12 mouse cellular contexts compared by ENCODE assay signal in genomic region chr2:93286742-93287141, GRCm38 (mm10). TPM values are rescaled to one million over a fixed set of nuclear protein-coding genes. Genes with fewer than 3 reads are reported as not detected.
A peak's percentile ranks its signal among the peaks of the same experiment; 100 is the strongest.
DNase-seq lines count a peak whose midpoint lies in the region; ATAC-seq and TF ChIP-seq lines count a peak whose summit lies in the region.
"Had no signal": no experiment of that assay in that cellular context is flagged by ENCODE, and none has a peak within 500 bp of the region (broad histone marks: within the 10 kb centered on the region; RNA-seq: fewer than 3 reads in every experiment).

No protein-coding gene starts in this region.

- peak; percentile 55 for DNase-seq in brain, embryonic 14.5 days (ENCODE audit: low read depth)
- no peak for DNase-seq in forebrain, embryonic 11.5 days (ENCODE audit: low spot score)
- DNase-seq in layer of hippocampus, postnatal 36 days = no peak
- DNase-seq in liver = no peak
- DNase-seq in cerebellum, adult 18-20 months = no peak
- DNase-seq: adrenal gland, postnatal 14 days had no signal

- ATAC-seq in forebrain, embryonic 11.5 days (replicated peaks; ENCODE audit: low FRiP score) = no peak
- no peak for ATAC-seq in hindbrain, embryonic 13.5 days (ENCODE audit: low FRiP score)
- 0 out of 2 replicates have a peak, but pooled peaks have one; percentile 0 for ATAC-seq in midbrain, embryonic 13.5 days
- ATAC-seq in liver, embryonic 12.5 days = no peak
- ATAC-seq: lung, postnatal 0 days had no signal

- no peak overlapping the region for H3K4me2 ChIP-seq in forebrain, embryonic 11.5 days (ENCODE audit: low read depth, low read length, severe bottlenecking)
- H3K4me2 ChIP-seq in hindbrain, embryonic 13.5 days = no peak overlapping the region
- peak overlapping the region; percentile 19 for H3K4me2 ChIP-seq in midbrain, embryonic 13.5 days (replicated peaks)
- H3K4me2 ChIP-seq in liver, embryonic 12.5 days = no peak overlapping the region
- H3K4me2 ChIP-seq: heart, embryonic 11.5 days; liver, embryonic 11.5 days had no signal

- peak overlapping the region; percentile 63; the same call in 1 of the 2 replicates for H3K27ac ChIP-seq in forebrain, embryonic 11.5 days (ENCODE audit: low read depth, low read length)
- H3K27ac ChIP-seq in hindbrain, embryonic 13.5 days = peak overlapping the region; percentile 94
- H3K27ac ChIP-seq in midbrain, embryonic 13.5 days = peak overlapping the region; percentile 95
- H3K27ac ChIP-seq in liver, embryonic 12.5 days = no peak overlapping the region

- no peak overlapping the region for H3K9ac ChIP-seq in forebrain, embryonic 11.5 days (ENCODE audit: low read length)
- H3K9ac ChIP-seq in hindbrain, embryonic 13.5 days = peak overlapping the region; percentile 65; the same call in 1 of the 2 replicates
- peak overlapping the region; percentile 36; the same call in 1 of the 2 replicates for H3K9ac ChIP-seq in midbrain, embryonic 13.5 days (replicated peaks)
- H3K9ac ChIP-seq in liver, embryonic 12.5 days = no peak overlapping the region

- TF ChIP-seq CTCF in brain, embryonic 14.5 days (IDR thresholded peaks at IDR 0.05; ENCODE audit: borderline replicate concordance, extremely low read depth, insufficient read depth, insufficient read length) = no peak

- no peaks in the 10 kb centered on the region for H3K36me3 ChIP-seq in forebrain, embryonic 11.5 days (ENCODE audit: control insufficient read depth, insufficient read depth, low read length)
- no peaks in the 10 kb centered on the region for H3K36me3 ChIP-seq in hindbrain, embryonic 13.5 days
- no peaks in the 10 kb centered on the region for H3K36me3 ChIP-seq in midbrain, embryonic 13.5 days
- no peaks in the 10 kb centered on the region for H3K36me3 ChIP-seq in liver, embryonic 12.5 days

- no peaks in the 10 kb centered on the region for H3K27me3 ChIP-seq in forebrain, embryonic 11.5 days (ENCODE audit: control insufficient read depth, insufficient read depth, low read length)
- no peaks in the 10 kb centered on the region for H3K27me3 ChIP-seq in hindbrain, embryonic 13.5 days
- H3K27me3 ChIP-seq in midbrain, embryonic 13.5 days = no peaks in the 10 kb centered on the region
- H3K27me3 ChIP-seq in liver, embryonic 12.5 days (replicated peaks) = no peaks in the 10 kb centered on the region

- no peak for TF ChIP-seq POLR2A in brain, embryonic 14.5 days (IDR thresholded peaks at IDR 0.05; ENCODE audit: borderline replicate concordance, extremely low read depth, insufficient read depth, insufficient read length, poor library complexity, severe bottlenecking)

- WGBS in forebrain, embryonic 11.5 days = 48% methylated on average over 4 of the region's 4 CpGs
- 42% methylated on average over 4 of the region's 4 CpGs for WGBS in hindbrain, embryonic 13.5 days
- 25% methylated on average over 4 of the region's 4 CpGs for WGBS in midbrain, embryonic 13.5 days
- 68% methylated on average over 4 of the region's 4 CpGs for WGBS in liver, embryonic 12.5 days (ENCODE audit: insufficient replicate concordance)

- H3K4me1 ChIP-seq in forebrain, embryonic 11.5 days (replicated peaks; ENCODE audit: control insufficient read depth, insufficient read depth, low read length) = peaks cover 70% of the 10 kb centered on the region
- peaks cover 98% of the 10 kb centered on the region for H3K4me1 ChIP-seq in hindbrain, embryonic 13.5 days (replicated peaks)
- peaks cover 99% of the 10 kb centered on the region for H3K4me1 ChIP-seq in midbrain, embryonic 13.5 days (replicated peaks)
- H3K4me1 ChIP-seq in liver, embryonic 12.5 days = peaks cover 43% of the 10 kb centered on the region

- H3K4me3 ChIP-seq in forebrain, embryonic 11.5 days (ENCODE audit: low read depth, low read length) = no peak overlapping the region
- H3K4me3 ChIP-seq in hindbrain, embryonic 13.5 days = no peak overlapping the region
- H3K4me3 ChIP-seq in midbrain, embryonic 13.5 days (replicated peaks) = no peak overlapping the region
- H3K4me3 ChIP-seq in liver, embryonic 12.5 days = no peak overlapping the region

- no peaks in the 10 kb centered on the region for H3K9me3 ChIP-seq in forebrain, embryonic 11.5 days (ENCODE audit: control insufficient read depth, low read length)
- no peaks in the 10 kb centered on the region for H3K9me3 ChIP-seq in hindbrain, embryonic 13.5 days
- H3K9me3 ChIP-seq in midbrain, embryonic 13.5 days = no peaks in the 10 kb centered on the region
- H3K9me3 ChIP-seq in liver, embryonic 12.5 days (replicated peaks) = no peaks in the 10 kb centered on the region

RNA-seq across cellular contexts. Expression of gene Tspan18, which starts 47.6 kb away (rescaled TPM):
- 25.3 and 43.9 TPM in 2 replicates for polyA plus RNA-seq in brain, embryonic 14.5 days (2012; rRNA removed)
- 54.1 and 56.4 TPM in 2 replicates for polyA plus RNA-seq in forebrain, embryonic 11.5 days (2014; fragmentation: Nextera tagmentation; extraction: Ambion mirVana)
- 23.6 and 32.5 TPM in 2 replicates for polyA plus RNA-seq in hindbrain, embryonic 13.5 days (2015; fragmentation: Nextera tagmentation; extraction: Ambion mirVana)
- 24.9 and 31.2 TPM in 2 replicates for polyA plus RNA-seq in midbrain, embryonic 13.5 days (2015; fragmentation: Nextera tagmentation; extraction: Ambion mirVana)
- 10 to 100 TPM; 40.8 to 43.2 TPM for total RNA-seq in layer of hippocampus, postnatal 36 days (2021)
- 6.2 and 6.4 TPM in 2 replicates for polyA plus RNA-seq in liver, embryonic 12.5 days (2016; fragmentation: Nextera tagmentation; extraction: Ambion mirVana)

Comparison
In these comparisons a context has a peak if more than half of its experiments do, and no peak if none do; other contexts are left out.
1. H3K9ac ChIP-seq: peak in hindbrain, embryonic 13.5 days (single experiment) and midbrain, embryonic 13.5 days (single experiment); none in forebrain, embryonic 11.5 days (single experiment) and liver, embryonic 12.5 days (single experiment).